Mouse (Mus musculus): Measurements from ENCODE around the gene 2610044O15Rik8. TPM values are rescaled to one million over a fixed set of nuclear protein-coding genes. Genes with fewer than 3 reads are reported as not detected.
"Not testable (repeated sequence)": the region's sequence is repeated elsewhere in the genome, so short reads cannot be mapped to it uniquely, and the experiment has no call there.

2610044O15Rik8 gene
- polyA plus RNA-seq (2012; rRNA removed): 2.1 and 3.0 TPM in 2 replicates

- peak within 1 kb of the TSS; percentile 76 for H3K4me3 ChIP-seq (ENCODE audit: control insufficient read depth, insufficient read depth, low read length)
- peak; percentile 87 for DNase-seq
- no peaks in the 10 kb centered on the region for H3K27me3 ChIP-seq (ENCODE audit: control insufficient read depth, insufficient read depth, low read length)
- H3K4me1 ChIP-seq (replicated peaks; ENCODE audit: control insufficient read depth, insufficient read depth, low read length): 0 out of 2 replicates have a peak, but pooled peaks cover 6% of the 10 kb centered on the region
- TF ChIP-seq CTCF (IDR thresholded peaks at IDR 0.05; ENCODE audit: borderline replicate concordance, control insufficient read depth, extremely low read depth, insufficient read depth, low read length, poor library complexity) (no peak), POLR2A (IDR thresholded peaks at IDR 0.05; ENCODE audit: control insufficient read depth, extremely low read depth, insufficient read depth, low read length, poor library complexity) (peak; percentile 48; the same call in 1 of the 2 replicates)
- H3K27ac ChIP-seq (ENCODE audit: control insufficient read depth, insufficient read depth, low read length): peak within 1 kb of the TSS; percentile 91
- no peaks in the 10 kb centered on the region for H3K36me3 ChIP-seq (ENCODE audit: control insufficient read depth, insufficient read depth, low read length)
- WGBS: under 1% methylated on average over 18 of the region's 18 CpGs
Measured at GRCm38 (mm10) chr8:129234027-129234733, at the start of gene 2610044O15Rik8. Gene 2610044O15Rik8 (minus strand): TSS chr8:129234406.

GRCm38 (mm10) chr8:129265918-129266317 is 31.7 kb upstream of the 2610044O15Rik8 start:
- no peaks in the 10 kb centered on the region for H3K36me3 ChIP-seq (ENCODE audit: control insufficient read depth, insufficient read depth, low read length)
- TF ChIP-seq CTCF (IDR thresholded peaks at IDR 0.05; ENCODE audit: borderline replicate concordance, control insufficient read depth, extremely low read depth, insufficient read depth, low read length, poor library complexity) (no peak), POLR2A (IDR thresholded peaks at IDR 0.05; ENCODE audit: control insufficient read depth, extremely low read depth, insufficient read depth, low read length, poor library complexity) (no peak)
- H3K4me3 ChIP-seq (ENCODE audit: control insufficient read depth, insufficient read depth, low read length): no peak overlapping the region
- WGBS: 0% methylated on average over 1 of the region's 1 CpGs
- H3K27me3 ChIP-seq (ENCODE audit: control insufficient read depth, insufficient read depth, low read length): no peaks in the 10 kb centered on the region
- DNase-seq: no peak
- H3K27ac ChIP-seq (ENCODE audit: control insufficient read depth, insufficient read depth, low read length): no peak overlapping the region
- peaks cover 2% of the 10 kb centered on the region for H3K4me1 ChIP-seq (replicated peaks; ENCODE audit: control insufficient read depth, insufficient read depth, low read length)

- no peaks in the 10 kb centered on the region for H3K27me3 ChIP-seq (ENCODE audit: control insufficient read depth, insufficient read depth, low read length)
Measured at GRCm38 (mm10) chr8:129264296-129264695, 30.1 kb upstream of the 2610044O15Rik8 start.

GRCm38 (mm10) chr8:129263211-129263927 is 29.2 kb upstream of the 2610044O15Rik8 start:
- H3K4me3 ChIP-seq (ENCODE audit: control insufficient read depth, insufficient read depth, low read length): peak overlapping the region; percentile 71
- H3K36me3 ChIP-seq (ENCODE audit: control insufficient read depth, insufficient read depth, low read length); H3K27ac ChIP-seq (ENCODE audit: control insufficient read depth, insufficient read depth, low read length); H3K27me3 ChIP-seq (ENCODE audit: control insufficient read depth, insufficient read depth, low read length); H3K4me1 ChIP-seq (replicated peaks; ENCODE audit: control insufficient read depth, insufficient read depth, low read length): not testable (repeated sequence)
- DNase-seq: peak; percentile 75
- WGBS: 2% methylated on average over 24 of the region's 24 CpGs

More at GRCm38 (mm10) chr8:129264296-129264695, 30.1 kb upstream of the 2610044O15Rik8 start:
- H3K4me1 ChIP-seq (replicated peaks; ENCODE audit: control insufficient read depth, insufficient read depth, low read length): peaks cover 2% of the 10 kb centered on the region
- WGBS: 77% methylated on average over 2 of the region's 2 CpGs
- no peak for DNase-seq
- no peak for TF ChIP-seq CTCF (IDR thresholded peaks at IDR 0.05; ENCODE audit: borderline replicate concordance, control insufficient read depth, extremely low read depth, insufficient read depth, low read length, poor library complexity)
- TF ChIP-seq POLR2A (IDR thresholded peaks at IDR 0.05; ENCODE audit: control insufficient read depth, extremely low read depth, insufficient read depth, low read length, poor library complexity): no peak
- no peaks in the 10 kb centered on the region for H3K36me3 ChIP-seq (ENCODE audit: control insufficient read depth, insufficient read depth, low read length)
- H3K4me3 ChIP-seq (ENCODE audit: control insufficient read depth, insufficient read depth, low read length): no peak overlapping the region
- H3K27ac ChIP-seq (ENCODE audit: control insufficient read depth, insufficient read depth, low read length): no peak overlapping the region

- whole genome bisulfite sequencing: under 1% methylated on average over 9 of the region's 9 CpGs
- DNase-seq: no peak
- H3K36me3 ChIP-seq (ENCODE audit: control insufficient read depth, insufficient read depth, low read length): no peaks in the 10 kb centered on the region
- H3K4me1 ChIP-seq (replicated peaks; ENCODE audit: control insufficient read depth, insufficient read depth, low read length): 0 out of 2 replicates have a peak, but pooled peaks cover 6% of the 10 kb centered on the region
- H3K4me3 ChIP-seq (ENCODE audit: control insufficient read depth, insufficient read depth, low read length): peak overlapping the region; percentile 76
- no peak for TF ChIP-seq CTCF (IDR thresholded peaks at IDR 0.05; ENCODE audit: borderline replicate concordance, control insufficient read depth, extremely low read depth, insufficient read depth, low read length, poor library complexity)
- no peak for TF ChIP-seq POLR2A (IDR thresholded peaks at IDR 0.05; ENCODE audit: control insufficient read depth, extremely low read depth, insufficient read depth, low read length, poor library complexity)
- no peaks in the 10 kb centered on the region for H3K27me3 ChIP-seq (ENCODE audit: control insufficient read depth, insufficient read depth, low read length)
- peak overlapping the region; percentile 76 for H3K27ac ChIP-seq (ENCODE audit: control insufficient read depth, insufficient read depth, low read length)
Measured at GRCm38 (mm10) chr8:129233664-129234026, 561 bp downstream of the 2610044O15Rik8 start.

Other genes starting within 250 kb of the 2610044O15Rik8 start
- not detected in 2 replicates for gene Ccdc7a, start 168.9 kb downstream of the 2610044O15Rik8 start, polyA plus RNA-seq (2012; rRNA removed)
- not detected in 2 replicates for gene Ccdc7b, start 167.3 kb downstream of the 2610044O15Rik8 start, polyA plus RNA-seq (2012; rRNA removed)
- gene Gm10999, start 102.7 kb downstream of the 2610044O15Rik8 start, polyA plus RNA-seq (2012; rRNA removed): not detected in 2 replicates